Mouse (Mus musculus) ES-Bruce4 (cell line): Measurements from ENCODE around the gene Otud7a. TPM values are rescaled to one million over a fixed set of nuclear protein-coding genes. Genes with fewer than 3 reads are reported as not detected.

ENCODE experiments used
- H3K27ac ChIP-seq: 2 replicates; pipeline ENCODE4 v1.5.1; 2012; ENCODE audit warnings: low read length, inconsistent platforms; ENCODE audit not compliant: insufficient read depth
- H3K27me3 ChIP-seq: 2 replicates; pipeline ENCODE4 v1.6.1; 2012; ENCODE audit warnings: mild to moderate bottlenecking, low read length, inconsistent platforms; ENCODE audit not compliant: control insufficient read depth, poor library complexity, insufficient read depth, severe bottlenecking
- H3K36me3 ChIP-seq: 2 replicates; pipeline ENCODE4 v1.6.1; 2012; ENCODE audit warnings: inconsistent platforms, mild to moderate bottlenecking, low read length, moderate library complexity; ENCODE audit not compliant: control insufficient read depth, poor library complexity, insufficient read depth, severe bottlenecking
- H3K4me1 ChIP-seq: one replicate; pipeline ENCODE4 v1.8.1; 2011; ENCODE audit warnings: low read length; ENCODE audit not compliant: control insufficient read depth, insufficient read depth
- H3K4me3 ChIP-seq: 2 replicates; pipeline ENCODE4 v1.5.1; 2011; ENCODE audit warnings: low read depth, mild to moderate bottlenecking, low read length
- H3K9ac ChIP-seq: 2 replicates; pipeline ENCODE4 v1.6.1; 2012; ENCODE audit warnings: low read depth, mild to moderate bottlenecking, inconsistent platforms; ENCODE audit not compliant: poor library complexity, severe bottlenecking
- H3K9me3 ChIP-seq: replicated peaks from 2 replicates; pipeline ENCODE4 v1.6.1; 2012; ENCODE audit warnings: mild to moderate bottlenecking, low read length, inconsistent platforms; ENCODE audit not compliant: control insufficient read depth, poor library complexity, insufficient read depth, severe bottlenecking
- CTCF ChIP-seq: IDR thresholded peaks from one replicate; pipeline ENCODE4 v1.8.1; 2011; ENCODE audit warnings: low read depth, low read length
- EP300 ChIP-seq: IDR thresholded peaks from 2 replicates; pipeline ENCODE4 v1.6.1; 2011; ENCODE audit warnings: low read depth, low read length; ENCODE audit not compliant: insufficient read depth
- POLR2A ChIP-seq: IDR thresholded peaks from one replicate; pipeline ENCODE4 v1.8.1; 2011; ENCODE audit warnings: low read length; ENCODE audit not compliant: insufficient read depth
- polyA plus RNA-seq: library from polyadenylated mRNA; stranded (reverse); fragments of >200 nt; gene quantifications from 2 replicates; pipeline ENCODE4 v1.2.4, GENCODE M21; 2011; ENCODE audit warnings: low read depth; ENCODE audit not compliant: missing spikeins, insufficient read depth, insufficient read length

Otud7a gene
- polyA plus RNA-seq, 1 experiment, result 1.0 TPM

DNA sequence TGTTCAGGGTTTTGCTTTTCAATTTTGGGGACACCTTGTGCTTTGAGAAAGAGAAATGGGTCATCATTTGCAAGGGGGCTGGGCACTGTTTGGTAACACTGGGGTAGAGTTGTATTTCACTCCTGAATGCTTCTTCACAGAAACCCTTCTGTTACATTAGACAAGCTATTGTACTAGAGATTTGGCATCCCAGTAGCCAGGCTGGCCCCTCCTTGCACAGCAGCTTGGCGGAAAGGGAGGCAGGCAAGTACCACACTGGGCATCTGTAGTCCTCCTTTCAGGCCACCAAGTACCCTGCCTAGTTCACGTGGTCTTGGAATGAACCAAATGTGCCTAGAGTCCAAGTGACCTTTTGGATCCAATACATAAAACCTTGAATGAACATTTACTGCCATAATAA is 18.1 kb downstream of the Otud7a start:
- TF ChIP-seq POLR2A, result no peak
- TF ChIP-seq EP300, result no peak
- TF ChIP-seq CTCF, result no peak
- H3K36me3 ChIP-seq, result no peaks in the 10 kb centered on the region
- H3K9ac ChIP-seq, result no peak overlapping the region
- no peaks in the 10 kb centered on the region for H3K4me1 ChIP-seq
- H3K27ac ChIP-seq, result no peak overlapping the region
- H3K4me3 ChIP-seq, result no peak overlapping the region
- no peaks in the 10 kb centered on the region; the same call in 1 of the 2 replicates for H3K27me3 ChIP-seq
- no peaks in the 10 kb centered on the region for H3K9me3 ChIP-seq

DNA sequence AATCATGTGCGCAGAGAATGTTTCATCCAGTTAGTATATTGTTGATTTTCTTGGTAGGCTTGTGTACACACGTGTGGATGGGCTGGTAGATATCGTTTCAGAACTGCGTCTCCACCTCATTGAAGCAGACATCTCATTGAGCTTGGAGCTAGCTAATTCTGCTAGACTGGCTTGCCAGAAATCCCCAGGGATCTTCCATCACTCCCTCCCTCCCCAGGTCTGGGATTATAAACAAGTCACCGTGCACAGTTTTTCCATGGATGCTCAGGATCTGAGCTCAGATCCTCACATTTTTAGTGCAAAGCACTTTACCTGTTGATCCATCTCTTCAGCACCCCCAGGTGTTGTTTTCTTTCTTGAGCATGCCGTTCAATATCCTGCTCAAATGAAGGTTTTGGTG is 22.2 kb downstream of the Otud7a start:
- H3K4me1 ChIP-seq, result no peaks in the 10 kb centered on the region
- H3K4me3 ChIP-seq, result no peak overlapping the region
- H3K36me3 ChIP-seq, result no peaks in the 10 kb centered on the region
- H3K27ac ChIP-seq, result no peak overlapping the region
- H3K27me3 ChIP-seq, result no peaks in the 10 kb centered on the region; the same call in 1 of the 2 replicates
- H3K9ac ChIP-seq, result no peak overlapping the region
- H3K9me3 ChIP-seq, result no peaks in the 10 kb centered on the region
- no peak for TF ChIP-seq CTCF
- TF ChIP-seq EP300, result no peak
- no peak for TF ChIP-seq POLR2A

DNA sequence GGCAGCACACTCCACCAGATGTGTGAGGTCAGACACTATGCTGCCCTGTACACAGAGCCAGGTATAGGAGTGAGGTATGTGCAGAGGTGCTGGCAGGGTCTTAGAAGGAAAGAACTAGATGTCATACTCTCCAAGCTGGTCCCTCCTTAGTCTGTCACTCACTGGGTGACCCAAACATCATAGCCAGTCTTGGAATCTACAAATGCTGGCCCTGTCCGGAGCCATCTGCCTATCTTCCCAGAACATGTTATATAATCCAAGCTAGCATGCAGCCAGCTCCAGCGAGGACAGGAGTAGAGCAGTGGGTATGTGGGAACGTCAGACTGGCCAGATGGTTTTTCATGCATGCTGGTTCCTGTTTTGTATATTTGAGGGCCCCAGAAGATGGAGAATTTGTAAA is 23.7 kb downstream of the Otud7a start:
- H3K27ac ChIP-seq, result no peak overlapping the region
- no peak overlapping the region for H3K4me3 ChIP-seq
- H3K4me1 ChIP-seq, result no peaks in the 10 kb centered on the region
- no peaks in the 10 kb centered on the region for H3K36me3 ChIP-seq
- no peaks in the 10 kb centered on the region for H3K9me3 ChIP-seq
- TF ChIP-seq CTCF, result no peak
- TF ChIP-seq EP300, result no peak
- no peak for TF ChIP-seq POLR2A
- no peak overlapping the region for H3K9ac ChIP-seq
- no peaks in the 10 kb centered on the region for H3K27me3 ChIP-seq

DNA sequence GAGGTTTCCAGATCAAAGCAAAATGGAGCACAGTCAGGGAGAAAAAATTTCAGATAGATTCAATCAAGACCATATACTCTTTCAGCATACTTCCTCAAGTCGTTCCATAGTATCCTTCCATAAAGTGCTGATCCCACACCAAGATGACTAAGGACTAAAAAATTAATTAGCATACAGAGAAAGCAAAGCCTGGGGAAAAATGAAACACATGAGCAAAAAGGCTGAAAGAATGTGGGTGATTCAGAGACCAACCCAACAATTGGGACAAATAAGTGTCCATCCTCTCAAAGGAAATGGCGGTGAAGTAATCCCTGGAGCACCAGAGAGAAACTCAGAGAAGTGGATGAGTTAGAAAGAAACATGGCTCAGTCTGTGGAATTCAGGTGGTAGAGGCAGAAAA is 38.5 kb downstream of the Otud7a start:
- H3K9me3 ChIP-seq, result no peaks in the 10 kb centered on the region
- no peaks in the 10 kb centered on the region for H3K27me3 ChIP-seq
- no peaks in the 10 kb centered on the region for H3K36me3 ChIP-seq
- no peak overlapping the region for H3K27ac ChIP-seq
- H3K4me3 ChIP-seq, result no peak overlapping the region
- H3K4me1 ChIP-seq, result no peaks in the 10 kb centered on the region
- TF ChIP-seq EP300 (no peak), POLR2A (no peak)
- H3K9ac ChIP-seq, result no peak overlapping the region

DNA sequence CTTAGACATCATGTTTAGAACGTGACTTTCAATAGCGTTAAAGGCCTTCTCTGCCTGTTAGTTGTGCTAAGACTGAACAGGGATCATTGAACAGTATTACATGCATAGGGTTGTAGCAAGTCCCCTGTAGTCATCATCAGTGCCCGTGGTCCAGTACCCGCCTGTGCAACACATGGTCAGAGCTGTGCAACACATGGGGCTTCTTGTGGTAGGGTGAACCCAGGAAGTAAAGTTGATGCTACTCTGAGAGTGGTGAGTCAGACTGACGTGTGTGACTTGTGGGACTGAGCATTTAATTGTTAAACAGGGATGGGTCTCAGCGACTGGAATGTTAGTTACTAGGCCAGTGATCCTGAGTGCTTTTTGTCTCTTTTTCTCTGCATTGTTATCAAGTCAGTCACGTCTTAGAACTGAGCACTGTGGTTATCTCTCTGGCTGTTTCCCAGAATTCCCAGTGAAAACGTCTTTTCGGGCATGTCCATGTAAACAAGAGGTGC is 52.5 kb downstream of the Otud7a start:
- no peaks in the 10 kb centered on the region for H3K4me1 ChIP-seq
- H3K9me3 ChIP-seq, result no peaks in the 10 kb centered on the region
- no peak overlapping the region for H3K4me3 ChIP-seq
- H3K27ac ChIP-seq, result no peak overlapping the region
- H3K36me3 ChIP-seq, result no peaks in the 10 kb centered on the region
- H3K27me3 ChIP-seq, result no peaks in the 10 kb centered on the region
- no peak for TF ChIP-seq POLR2A
- no peak for TF ChIP-seq EP300
- TF ChIP-seq CTCF, result no peak
- H3K9ac ChIP-seq, result no peak overlapping the region

DNA sequence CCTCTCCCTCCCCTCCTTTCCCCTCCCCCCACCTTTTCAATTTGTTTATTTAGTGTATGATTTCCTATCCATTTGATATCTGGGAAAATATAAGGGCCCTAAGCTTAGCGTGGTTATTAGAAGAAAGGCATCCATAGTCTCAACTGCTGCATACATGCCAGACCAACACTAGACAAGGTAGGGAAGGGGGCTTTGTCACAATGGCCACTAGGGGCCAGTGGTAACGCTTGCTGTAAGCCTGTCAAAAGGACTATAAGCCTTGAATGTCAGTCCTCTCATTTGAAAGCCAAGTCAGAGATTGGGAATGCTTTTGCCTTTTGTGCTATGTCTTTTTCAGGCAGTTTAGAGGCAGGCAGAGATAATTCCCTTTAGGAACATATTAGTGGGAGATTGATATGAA is 59.7 kb downstream of the Otud7a start:
- no peak overlapping the region for H3K9ac ChIP-seq
- H3K9me3 ChIP-seq, result no peaks in the 10 kb centered on the region
- TF ChIP-seq CTCF (peak; percentile 27), EP300 (no peak), POLR2A (no peak)
- no peaks in the 10 kb centered on the region for H3K36me3 ChIP-seq
- no peak overlapping the region for H3K27ac ChIP-seq
- H3K4me1 ChIP-seq, result peaks cover 2% of the 10 kb centered on the region
- H3K4me3 ChIP-seq, result no peak overlapping the region
- no peaks in the 10 kb centered on the region for H3K27me3 ChIP-seq
